ENCODE assay signal across 15 mouse cellular contexts in genomic region chr3:89424416-89425140, GRCm38 (mm10). TPM values are rescaled to one million over a fixed set of nuclear protein-coding genes. Genes with fewer than 3 reads are reported as not detected.
DNase-seq lines count a peak whose midpoint lies in the region; ATAC-seq and TF ChIP-seq lines count a peak whose summit lies in the region.
"Had no signal": no experiment of that assay in that cellular context is flagged by ENCODE, and none has a peak within 500 bp of the region (broad histone marks: within the 10 kb centered on the region; RNA-seq: fewer than 3 reads in every experiment).

No protein-coding gene starts in this region.

- 0 out of 2 replicates have a peak overlapping the region, but pooled peaks have one; percentile 2 for H3K4me2 ChIP-seq in kidney, embryonic 14.5 days (replicated peaks; ENCODE audit: low read depth, low read length)
- peak overlapping the region; percentile 84; the same call in 1 of the 2 replicates for H3K4me2 ChIP-seq in intestine, embryonic 15.5 days (replicated peaks)
- H3K4me2 ChIP-seq in liver, embryonic 16.5 days (ENCODE audit: low read depth, low read length), result peak overlapping the region; percentile 40
- H3K4me2 ChIP-seq: embryonic facial prominence, embryonic 12.5 days had no signal

- no peak overlapping the region for H3K4me3 ChIP-seq in kidney, embryonic 14.5 days (ENCODE audit: low read length)
- H3K4me3 ChIP-seq in kidney, adult 2 months (ENCODE audit: insufficient read depth, low read depth, low read length), result no peak overlapping the region
- peak overlapping the region; percentile 58; the same call in 1 of the 2 replicates for H3K4me3 ChIP-seq in G1E (ENCODE audit: low read depth, low read length)
- no peak overlapping the region for H3K4me3 ChIP-seq in intestine, embryonic 15.5 days (replicated peaks)
- H3K4me3 ChIP-seq in liver, embryonic 16.5 days (ENCODE audit: low read depth, low read length), result peak overlapping the region; percentile 7
- no peak overlapping the region for H3K4me3 ChIP-seq in midbrain, embryonic 10.5 days
- H3K4me3 ChIP-seq: embryonic facial prominence, embryonic 12.5 days; forebrain, embryonic 10.5 days had no signal

- intact Hi-C loops in gastrocnemius, postnatal 14 days (cut with DNase I; ENCODE audit: low total_unique reads), result no loop called here

- peaks cover 46% of the 10 kb centered on the region for H3K36me3 ChIP-seq in kidney, embryonic 14.5 days (ENCODE audit: control insufficient read depth, insufficient read depth, low read length)
- H3K36me3 ChIP-seq in kidney, adult 2 months (ENCODE audit: control insufficient read depth, insufficient read depth, low read length), result no peaks in the 10 kb centered on the region
- peaks cover 74% of the 10 kb centered on the region for H3K36me3 ChIP-seq in G1E (replicated peaks)
- H3K36me3 ChIP-seq in intestine, embryonic 15.5 days, result peaks cover 18% of the 10 kb centered on the region
- peaks cover 30% of the 10 kb centered on the region for H3K36me3 ChIP-seq in liver, embryonic 16.5 days (ENCODE audit: control insufficient read depth, insufficient read depth)
- peaks cover 58% of the 10 kb centered on the region for H3K36me3 ChIP-seq in midbrain, embryonic 10.5 days

- H3K27me3 ChIP-seq in kidney, embryonic 14.5 days (ENCODE audit: control insufficient read depth, insufficient read depth, low read length), result no peaks in the 10 kb centered on the region
- no peaks in the 10 kb centered on the region for H3K27me3 ChIP-seq in kidney, adult 2 months (replicated peaks; ENCODE audit: control insufficient read depth, insufficient read depth, low read length)
- no peaks in the 10 kb centered on the region for H3K27me3 ChIP-seq in G1E (ENCODE audit: insufficient read depth, low read length)
- no peaks in the 10 kb centered on the region for H3K27me3 ChIP-seq in intestine, embryonic 15.5 days (replicated peaks)
- H3K27me3 ChIP-seq in liver, embryonic 16.5 days (ENCODE audit: control insufficient read depth, insufficient read depth, low read depth, low read length), result no peaks in the 10 kb centered on the region
- H3K27me3 ChIP-seq in midbrain, embryonic 10.5 days (ENCODE audit: low read depth, poor library complexity, severe bottlenecking), result no peaks in the 10 kb centered on the region
- H3K27me3 ChIP-seq: embryonic facial prominence, embryonic 12.5 days had no signal

- no peak for DNase-seq in kidney, adult 2 months
- peak; percentile 10 for DNase-seq in G1E (ENCODE audit: low spot score)
- DNase-seq in midbrain, embryonic 10.5 days (ENCODE audit: low spot score), result no peak
- no peak for DNase-seq in gastrocnemius, postnatal 14 days
- DNase-seq: cerebellum, postnatal 36 days; kidney, adult 9 months; lung, adult 2 months; right cerebral cortex, postnatal 4 days had no signal

- no peak for ATAC-seq in kidney, embryonic 14.5 days (ENCODE audit: low FRiP score, low TSS enrichment)
- no peak for ATAC-seq in G1E (ENCODE audit: extremely low read depth, insufficient number of reproducible peaks, low FRiP score, poor library complexity, severe bottlenecking)
- ATAC-seq in intestine, embryonic 15.5 days, result peak; percentile 31; the same call in 1 of the 2 replicates
- ATAC-seq in liver, embryonic 16.5 days (ENCODE audit: low read depth), result peak; percentile 28
- no peak for ATAC-seq in activated CD4-positive, CD25-positive, alpha-beta regulatory T cell, adult 4 months
- ATAC-seq: hindbrain, embryonic 16.5 days had no signal

- WGBS in kidney, embryonic 14.5 days, result 56% methylated on average over 5 of the region's 5 CpGs
- 67% methylated on average over 5 of the region's 5 CpGs for WGBS in kidney, adult 2 months
- 85% methylated on average over 5 of the region's 5 CpGs for WGBS in intestine, embryonic 15.5 days
- 54% methylated on average over 5 of the region's 5 CpGs for WGBS in liver, embryonic 16.5 days (ENCODE audit: insufficient replicate concordance)
- WGBS in midbrain, embryonic 10.5 days, result 90% methylated on average over 5 of the region's 5 CpGs

- H3K9me3 ChIP-seq in kidney, embryonic 14.5 days (ENCODE audit: control insufficient read depth, low read length), result no peaks in the 10 kb centered on the region
- no peaks in the 10 kb centered on the region for H3K9me3 ChIP-seq in G1E (replicated peaks)
- H3K9me3 ChIP-seq in intestine, embryonic 15.5 days, result no peaks in the 10 kb centered on the region
- no peaks in the 10 kb centered on the region for H3K9me3 ChIP-seq in liver, embryonic 16.5 days (replicated peaks; ENCODE audit: control insufficient read depth, low read length)
- H3K9me3 ChIP-seq in midbrain, embryonic 10.5 days (replicated peaks), result no peaks in the 10 kb centered on the region
- H3K9me3 ChIP-seq: embryonic facial prominence, embryonic 12.5 days; forebrain, embryonic 10.5 days had no signal

- peaks cover 42% of the 10 kb centered on the region for H3K4me1 ChIP-seq in kidney, embryonic 14.5 days (ENCODE audit: control insufficient read depth, insufficient read depth, low read length)
- peaks cover 6% of the 10 kb centered on the region; the same call in 1 of the 2 replicates for H3K4me1 ChIP-seq in kidney, adult 2 months (ENCODE audit: control insufficient read depth, insufficient read depth, low read length)
- H3K4me1 ChIP-seq in G1E (ENCODE audit: insufficient read depth, low read depth, low read length), result peaks cover 74% of the 10 kb centered on the region
- peaks cover 51% of the 10 kb centered on the region for H3K4me1 ChIP-seq in intestine, embryonic 15.5 days (replicated peaks)
- peaks cover 65% of the 10 kb centered on the region for H3K4me1 ChIP-seq in liver, embryonic 16.5 days (ENCODE audit: control insufficient read depth, low read depth, low read length)
- peaks cover 47% of the 10 kb centered on the region for H3K4me1 ChIP-seq in midbrain, embryonic 10.5 days

- no peak overlapping the region for H3K9ac ChIP-seq in kidney, embryonic 14.5 days (ENCODE audit: low read depth, low read length)
- H3K9ac ChIP-seq in intestine, embryonic 15.5 days, result no peak overlapping the region
- H3K9ac ChIP-seq in liver, embryonic 16.5 days (ENCODE audit: low read depth, low read length), result peak overlapping the region; percentile 37
- H3K9ac ChIP-seq: embryonic facial prominence, embryonic 12.5 days had no signal

- no peak for TF ChIP-seq CTCF in kidney, adult 2 months (conservative IDR thresholded peaks at IDR 0.05; ENCODE audit: insufficient read depth, insufficient read length, low read depth, low read length)
- TF ChIP-seq CTCF in G1E (IDR thresholded peaks at IDR 0.05; ENCODE audit: low read depth, low read length), result no peak

- TF ChIP-seq POLR2A in kidney, adult 2 months (IDR thresholded peaks at IDR 0.05; ENCODE audit: low read depth, low read length), result no peak

- 0 out of 2 replicates have a peak overlapping the region, but pooled peaks have one; percentile 2 for H3K27ac ChIP-seq in kidney, embryonic 14.5 days (ENCODE audit: low read depth, low read length)
- no peak overlapping the region for H3K27ac ChIP-seq in kidney, adult 2 months (ENCODE audit: insufficient read depth, low read depth, low read length)
- peak overlapping the region; percentile 36; the same call in 1 of the 2 replicates for H3K27ac ChIP-seq in intestine, embryonic 15.5 days
- H3K27ac ChIP-seq in liver, embryonic 16.5 days (ENCODE audit: low read length), result peak overlapping the region; percentile 45
- no peak overlapping the region for H3K27ac ChIP-seq in midbrain, embryonic 10.5 days (replicated peaks)
- H3K27ac ChIP-seq: embryonic facial prominence, embryonic 12.5 days; forebrain, embryonic 10.5 days had no signal

RNA-seq across cellular contexts. Expression of gene Pygo2, which starts 5.4 kb away (rescaled TPM):
- polyA plus RNA-seq in kidney, embryonic 14.5 days (2014; fragmentation: Nextera tagmentation; extraction: Ambion mirVana), result 45.7 and 53.0 TPM in 2 replicates
- 26.2 and 45.6 TPM in 2 replicates for polyA plus RNA-seq in kidney, adult 2 months (2012; rRNA removed)
- total RNA-seq in G1E (2014; fragmentation: Nextera tagmentation) (30.9 and 62.1 TPM in 2 replicates), G1E (2017) (20.9 and 22.2 TPM in 2 replicates)
- 201 and 246 TPM in 2 replicates for polyA plus RNA-seq in G1E (2012)
- 32.7 and 33.2 TPM in 2 replicates for polyA plus RNA-seq in intestine, embryonic 15.5 days (2015; fragmentation: Nextera tagmentation; extraction: Ambion mirVana)
- 6.6 and 8.7 TPM in 2 replicates for polyA plus RNA-seq in liver, embryonic 16.5 days (2015; fragmentation: Nextera tagmentation; extraction: Ambion mirVana)
- polyA plus RNA-seq in midbrain, embryonic 10.5 days (2016; fragmentation: Nextera tagmentation; extraction: Ambion mirVana), result 41.9 and 43.3 TPM in 2 replicates
- polyA plus RNA-seq in activated CD4-positive, CD25-positive, alpha-beta regulatory T cell, adult 4 months (2017; shearing (Covaris generic)), result 1 to 10 TPM; 8.6 to 9.6 TPM
- 10 to 100 TPM; 10.8 to 13.6 TPM for total RNA-seq in gastrocnemius, postnatal 14 days (2021)

RNA-seq across cellular contexts. Expression of gene Shc1, which starts 6.3 kb away (rescaled TPM):
- 42.8 and 64.0 TPM in 2 replicates for polyA plus RNA-seq in kidney, embryonic 14.5 days (2014; fragmentation: Nextera tagmentation; extraction: Ambion mirVana)
- polyA plus RNA-seq in kidney, adult 2 months (2012; rRNA removed), result 53.2 and 57.2 TPM in 2 replicates
- total RNA-seq in G1E (2014; fragmentation: Nextera tagmentation), result 61.7 and 124 TPM in 2 replicates
- total RNA-seq in G1E (2017), result 40.9 and 47.6 TPM in 2 replicates
- 111 and 118 TPM in 2 replicates for polyA plus RNA-seq in G1E (2012)
- polyA plus RNA-seq in intestine, embryonic 15.5 days (2015; fragmentation: Nextera tagmentation; extraction: Ambion mirVana), result 85.6 and 87.3 TPM in 2 replicates
- 43.2 and 46.0 TPM in 2 replicates for polyA plus RNA-seq in liver, embryonic 16.5 days (2015; fragmentation: Nextera tagmentation; extraction: Ambion mirVana)
- 51.8 TPM in 2 replicates for polyA plus RNA-seq in midbrain, embryonic 10.5 days (2016; fragmentation: Nextera tagmentation; extraction: Ambion mirVana)
- 10 to 100 TPM; 29.6 to 43.2 TPM for polyA plus RNA-seq in activated CD4-positive, CD25-positive, alpha-beta regulatory T cell, adult 4 months (2017; shearing (Covaris generic))
- total RNA-seq in gastrocnemius, postnatal 14 days (2021), result 10 to 100 TPM; 35.9 to 38.8 TPM

RNA-seq across cellular contexts. Expression of gene Cks1b, which starts 6.4 kb away (rescaled TPM):
- 632 and 773 TPM in 2 replicates for polyA plus RNA-seq in kidney, embryonic 14.5 days (2014; fragmentation: Nextera tagmentation; extraction: Ambion mirVana)
- polyA plus RNA-seq in kidney, adult 2 months (2012; rRNA removed), result 6.8 and 7.3 TPM in 2 replicates
- 92.2 and 99.8 TPM in 2 replicates for total RNA-seq in G1E (2014; fragmentation: Nextera tagmentation)
- 182 and 184 TPM in 2 replicates for total RNA-seq in G1E (2017)
- polyA plus RNA-seq in G1E (2012), result 75.1 and 86.2 TPM in 2 replicates
- polyA plus RNA-seq in intestine, embryonic 15.5 days (2015; fragmentation: Nextera tagmentation; extraction: Ambion mirVana), result 383 and 386 TPM in 2 replicates
- polyA plus RNA-seq in liver, embryonic 16.5 days (2015; fragmentation: Nextera tagmentation; extraction: Ambion mirVana), result 176 and 206 TPM in 2 replicates
- polyA plus RNA-seq in midbrain, embryonic 10.5 days (2016; fragmentation: Nextera tagmentation; extraction: Ambion mirVana), result 540 and 645 TPM in 2 replicates
- 10 to 100 TPM; 70.8 to 92.3 TPM for polyA plus RNA-seq in activated CD4-positive, CD25-positive, alpha-beta regulatory T cell, adult 4 months (2017; shearing (Covaris generic))
- 10 to 100 TPM in 1 of 2 experiments, 1 to 10 TPM in 1; 9.6 to 14.4 TPM for total RNA-seq in gastrocnemius, postnatal 14 days (2021)

RNA-seq across cellular contexts. Expression of gene Pbxip1, which starts 11.9 kb away (rescaled TPM):
- polyA plus RNA-seq in kidney, embryonic 14.5 days (2014; fragmentation: Nextera tagmentation; extraction: Ambion mirVana), result 15.5 and 19.4 TPM in 2 replicates
- 60.5 and 61.3 TPM in 2 replicates for polyA plus RNA-seq in kidney, adult 2 months (2012; rRNA removed)
- total RNA-seq in G1E (2014; fragmentation: Nextera tagmentation), result 9.0 and 12.1 TPM in 2 replicates
- 15.0 and 16.4 TPM in 2 replicates for total RNA-seq in G1E (2017)
- polyA plus RNA-seq in G1E (2012), result 8.3 and 9.0 TPM in 2 replicates
- 39.2 and 40.2 TPM in 2 replicates for polyA plus RNA-seq in intestine, embryonic 15.5 days (2015; fragmentation: Nextera tagmentation; extraction: Ambion mirVana)
- 7.2 and 8.6 TPM in 2 replicates for polyA plus RNA-seq in liver, embryonic 16.5 days (2015; fragmentation: Nextera tagmentation; extraction: Ambion mirVana)
- polyA plus RNA-seq in midbrain, embryonic 10.5 days (2016; fragmentation: Nextera tagmentation; extraction: Ambion mirVana), result 18.6 and 19.9 TPM in 2 replicates
- polyA plus RNA-seq in activated CD4-positive, CD25-positive, alpha-beta regulatory T cell, adult 4 months (2017; shearing (Covaris generic)), result 10 to 100 TPM; 35.6 to 47.3 TPM
- total RNA-seq in gastrocnemius, postnatal 14 days (2021), result 100 to 1,000 TPM; 163 to 164 TPM

RNA-seq across cellular contexts. Expression of gene Flad1, which starts 12.9 kb away (rescaled TPM):
- polyA plus RNA-seq in kidney, embryonic 14.5 days (2014; fragmentation: Nextera tagmentation; extraction: Ambion mirVana), result 19.6 and 24.9 TPM in 2 replicates
- 54.6 and 56.7 TPM in 2 replicates for polyA plus RNA-seq in kidney, adult 2 months (2012; rRNA removed)
- 19.7 and 22.0 TPM in 2 replicates for total RNA-seq in G1E (2014; fragmentation: Nextera tagmentation)
- total RNA-seq in G1E (2017), result 18.0 and 22.0 TPM in 2 replicates
- polyA plus RNA-seq in G1E (2012), result 12.5 and 17.8 TPM in 2 replicates
- polyA plus RNA-seq in intestine, embryonic 15.5 days (2015; fragmentation: Nextera tagmentation; extraction: Ambion mirVana), result 32.9 and 33.3 TPM in 2 replicates
- polyA plus RNA-seq in liver, embryonic 16.5 days (2015; fragmentation: Nextera tagmentation; extraction: Ambion mirVana), result 14.9 and 15.1 TPM in 2 replicates
- polyA plus RNA-seq in midbrain, embryonic 10.5 days (2016; fragmentation: Nextera tagmentation; extraction: Ambion mirVana), result 27.9 and 34.2 TPM in 2 replicates
- polyA plus RNA-seq in activated CD4-positive, CD25-positive, alpha-beta regulatory T cell, adult 4 months (2017; shearing (Covaris generic)), result 10 to 100 TPM; 37.7 to 45.7 TPM
- 10 to 100 TPM; 30.9 to 33.4 TPM for total RNA-seq in gastrocnemius, postnatal 14 days (2021)

Comparison
In these comparisons a context has a peak if more than half of its experiments do, and no peak if none do; other contexts are left out.
1. H3K27ac ChIP-seq: peak in kidney, embryonic 14.5 days (single experiment), intestine, embryonic 15.5 days (single experiment) and liver, embryonic 16.5 days (single experiment); none in kidney, adult 2 months (single experiment) and midbrain, embryonic 10.5 days (single experiment).
2. ATAC-seq: peak in intestine, embryonic 15.5 days (single experiment) and liver, embryonic 16.5 days (single experiment); none in kidney, embryonic 14.5 days (single experiment), G1E (single experiment) and activated CD4-positive, CD25-positive, alpha-beta regulatory T cell, adult 4 months (single experiment).
3. H3K4me2 ChIP-seq: peak in every context shown above with its lines; median percentile 84 in intestine, embryonic 15.5 days; 40 in liver, embryonic 16.5 days; 2 in kidney, embryonic 14.5 days.
4. H3K4me3 ChIP-seq: peak in G1E (single experiment) and liver, embryonic 16.5 days (single experiment); none in kidney, embryonic 14.5 days (single experiment), kidney, adult 2 months (single experiment), intestine, embryonic 15.5 days (single experiment) and midbrain, embryonic 10.5 days (single experiment).